Mouse (Mus musculus) ES-E14 (cell line): ENCODE data around the gene Barx1.

Source experiments
- CHD2 ChIP-seq: IDR thresholded peaks from 2 replicates; pipeline ENCODE4 v1.6.1; 2014; ENCODE audit warnings: mild to moderate bottlenecking, low read depth, low read length, inconsistent platforms
- HCFC1 ChIP-seq: IDR thresholded peaks from 2 replicates; pipeline ENCODE4 v1.6.1; 2012; ENCODE audit warnings: low read length, inconsistent platforms, borderline replicate concordance; ENCODE audit not compliant: insufficient read depth
- ZC3H11A ChIP-seq: IDR thresholded peaks from 2 replicates; pipeline ENCODE4 v1.6.1; 2012; ENCODE audit warnings: low read depth, mild to moderate bottlenecking, inconsistent platforms, low read length, borderline replicate concordance
- ZNF384 ChIP-seq: IDR thresholded peaks from 2 replicates; pipeline ENCODE4 v1.6.1; 2012; ENCODE audit warnings: low read depth, low read length, inconsistent platforms

DNA sequence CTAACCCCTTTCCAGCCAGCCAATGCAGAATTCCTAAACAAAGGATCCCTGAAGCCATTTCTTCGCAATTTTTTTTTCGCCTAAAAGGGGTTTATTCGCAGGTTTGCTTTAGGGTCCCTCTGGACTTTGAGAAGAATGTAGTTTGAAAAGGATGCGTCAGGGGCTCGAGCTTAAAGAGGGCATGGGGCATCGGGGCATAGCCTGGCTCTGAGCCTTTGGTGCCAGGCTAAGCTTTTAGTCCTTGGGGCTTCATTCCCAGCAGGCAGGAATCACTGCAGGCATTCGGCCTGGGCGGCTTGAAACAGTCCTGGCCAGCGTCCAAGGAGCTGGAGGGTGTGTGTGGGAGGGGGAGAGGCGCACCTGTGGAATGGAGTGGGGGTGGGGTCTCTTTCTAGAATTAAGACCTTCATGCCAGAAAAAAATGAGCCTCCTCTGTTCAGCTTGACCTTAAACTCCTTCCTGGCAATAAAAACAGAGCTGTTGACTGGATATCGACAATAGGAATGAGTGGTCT is 2.5 kb upstream of the Barx1 start:
- TF ChIP-seq HCFC1, result no peak
- no peak for TF ChIP-seq ZNF384
- TF ChIP-seq ZC3H11A, result no peak
- TF ChIP-seq CHD2, result no peak
